In genomic region chr2:153161684-153162080, GRCm38 (mm10) we compare ENCODE assay signal across 8 mouse cellular contexts. TPM values are rescaled to one million over a fixed set of nuclear protein-coding genes. Genes with fewer than 3 reads are reported as not detected.
A peak's percentile ranks its signal among the peaks of the same experiment; 100 is the strongest.
DNase-seq lines count a peak whose midpoint lies in the region; ATAC-seq and TF ChIP-seq lines count a peak whose summit lies in the region.

No protein-coding gene starts in this region.

- no peaks in the 10 kb centered on the region for H3K27me3 ChIP-seq in cerebellum, adult 2 months (ENCODE audit: control insufficient read depth, insufficient read depth, low read length)
- H3K27me3 ChIP-seq in limb, embryonic 10.5 days (ENCODE audit: low read depth, poor library complexity, severe bottlenecking) = no peaks in the 10 kb centered on the region
- no peaks in the 10 kb centered on the region for H3K27me3 ChIP-seq in neural tube, embryonic 13.5 days

- H3K4me1 ChIP-seq in cerebellum, adult 2 months (ENCODE audit: control insufficient read depth, insufficient read depth, low read length) = peaks cover 3% of the 10 kb centered on the region; the same call in 1 of the 2 replicates
- H3K4me1 ChIP-seq in limb, embryonic 10.5 days = peaks cover 8% of the 10 kb centered on the region
- H3K4me1 ChIP-seq in neural tube, embryonic 13.5 days (replicated peaks) = peaks cover 16% of the 10 kb centered on the region

- H3K4me3 ChIP-seq in cerebellum, adult 2 months (replicated peaks; ENCODE audit: insufficient read depth, low read depth, low read length) = peak overlapping the region; percentile 96
- H3K4me3 ChIP-seq in limb, embryonic 10.5 days = peak overlapping the region; percentile 83
- H3K4me3 ChIP-seq in neural tube, embryonic 13.5 days = peak overlapping the region; percentile 87

- no peak for DNase-seq in cerebellum, adult 2 months
- DNase-seq in cerebellum, postnatal 10 days = no peak
- DNase-seq in right cerebral cortex, postnatal 4 days = peak; percentile 33
- no peak for DNase-seq in right cerebral cortex, adult 18-20 months
- DNase-seq in limb, embryonic 10.5 days (ENCODE audit: low spot score) = no peak
- DNase-seq in spleen, adult 12 weeks (ENCODE audit: low spot score) = no peak
- DNase-seq in adrenal gland, adult 18-20 months (ENCODE audit: low spot score in 2 of 2) = no peak

- H3K4me2 ChIP-seq in neural tube, embryonic 13.5 days = peak overlapping the region; percentile 93

- no peaks in the 10 kb centered on the region for H3K9me3 ChIP-seq in limb, embryonic 10.5 days (replicated peaks)
- H3K9me3 ChIP-seq in neural tube, embryonic 13.5 days = no peaks in the 10 kb centered on the region

- H3K36me3 ChIP-seq in limb, embryonic 10.5 days = peaks cover 20% of the 10 kb centered on the region
- H3K36me3 ChIP-seq in neural tube, embryonic 13.5 days = no peaks in the 10 kb centered on the region

- TF ChIP-seq CTCF in cerebellum, adult 2 months (IDR thresholded peaks at IDR 0.05; ENCODE audit: borderline replicate concordance, insufficient read depth, low read depth, low read length) = no peak

- peak overlapping the region; percentile 87 for H3K9ac ChIP-seq in neural tube, embryonic 13.5 days

- no peak for TF ChIP-seq POLR2A in cerebellum, adult 2 months (IDR thresholded peaks at IDR 0.05; ENCODE audit: borderline replicate concordance, insufficient read depth, low read length)

- ATAC-seq in neural tube, embryonic 13.5 days (ENCODE audit: low read depth) = peak; percentile 67

- peak overlapping the region; percentile 83 for H3K27ac ChIP-seq in cerebellum, adult 2 months (ENCODE audit: insufficient read depth, low read length)
- peak overlapping the region; percentile 92 for H3K27ac ChIP-seq in limb, embryonic 10.5 days
- peak overlapping the region; percentile 94 for H3K27ac ChIP-seq in neural tube, embryonic 13.5 days (replicated peaks)

- 1% methylated on average over 16 of the region's 16 CpGs for WGBS in cerebellum, adult 2 months
- under 1% methylated on average over 16 of the region's 16 CpGs for WGBS in limb, embryonic 10.5 days
- WGBS in neural tube, embryonic 13.5 days = under 1% methylated on average over 16 of the region's 16 CpGs

RNA-seq across cellular contexts. Expression of gene Tm9sf4, which starts 0.6 kb away (rescaled TPM):
- 78.6 and 82.5 TPM in 2 replicates for polyA plus RNA-seq in cerebellum, adult 2 months (2012; rRNA removed)
- polyA plus RNA-seq in limb, embryonic 10.5 days (2016; fragmentation: Nextera tagmentation; extraction: Ambion mirVana) = 66.5 and 84.3 TPM in 2 replicates
- polyA plus RNA-seq in neural tube, embryonic 13.5 days (2015; fragmentation: Nextera tagmentation; extraction: Ambion mirVana) = 69.7 and 81.7 TPM in 2 replicates
- 100 to 1,000 TPM in 1 of 2 experiments, 10 to 100 TPM in 1; 94.6 to 101 TPM for total RNA-seq in adrenal gland, adult 18-20 months (2021)

RNA-seq across cellular contexts. Expression of gene Hck, which starts 53.4 kb away (rescaled TPM):
- polyA plus RNA-seq in cerebellum, adult 2 months (2012; rRNA removed) = 1.2 and 1.4 TPM in 2 replicates
- polyA plus RNA-seq in limb, embryonic 10.5 days (2016; fragmentation: Nextera tagmentation; extraction: Ambion mirVana) = 0.88 and 1.1 TPM in 2 replicates
- polyA plus RNA-seq in neural tube, embryonic 13.5 days (2015; fragmentation: Nextera tagmentation; extraction: Ambion mirVana) = 2.3 and 3.1 TPM in 2 replicates
- total RNA-seq in adrenal gland, adult 18-20 months (2021) = 1 to 10 TPM; 3.9 to 4.2 TPM
